Mouse (Mus musculus) 416B (cell line): ENCODE measurements around the gene Adcy5.

Experiments used
- DNase-seq: peaks from one replicate; pipeline ENCODE4 v3.0.0; 2011; ENCODE audit warnings: low read depth

Gene Adcy5

GRCm38 (mm10) chr16:35154641-35155390 is at the start of gene Adcy5:
Gene Adcy5, plus strand, starts transcription at chr16:35154877.
- no peak for DNase-seq

- DNase-seq = no peak
Measured at GRCm38 (mm10) chr16:35107985-35108384, 46.7 kb upstream of the Adcy5 start.

- no peak for DNase-seq
Measured at GRCm38 (mm10) chr16:35109156-35109555, 45.5 kb upstream of the Adcy5 start.

DNA sequence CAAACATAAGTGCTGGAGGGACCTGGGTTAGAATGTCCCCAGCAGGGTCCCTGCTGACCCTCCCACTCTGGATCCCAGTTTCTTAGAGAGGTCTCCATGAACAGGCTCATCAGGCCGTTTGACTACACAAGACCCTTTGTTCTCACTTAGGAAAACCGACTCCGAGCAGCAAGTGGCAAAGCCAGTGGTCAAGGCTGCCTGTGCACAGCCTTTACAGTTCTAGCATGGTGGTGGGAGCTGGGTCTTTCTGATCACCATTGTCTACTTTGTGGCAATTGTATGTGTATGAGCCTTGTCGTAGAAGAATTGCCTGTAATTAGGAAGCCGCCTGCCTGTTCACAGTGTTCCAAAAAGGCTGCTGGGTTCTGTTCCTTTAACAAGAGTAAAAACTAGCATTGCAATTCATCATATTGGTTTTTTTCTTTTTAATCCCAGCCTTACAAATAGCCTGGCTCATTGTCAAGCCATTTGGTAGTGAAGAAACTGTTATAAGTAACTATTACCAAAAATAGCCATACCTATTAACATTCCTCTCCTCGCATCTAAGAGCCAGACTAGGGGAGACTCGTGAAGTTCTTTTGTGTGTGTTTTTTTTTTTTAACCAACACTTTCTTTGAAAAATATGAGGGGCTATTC is 44.9 kb upstream of the Adcy5 start:
- DNase-seq = no peak

DNA sequence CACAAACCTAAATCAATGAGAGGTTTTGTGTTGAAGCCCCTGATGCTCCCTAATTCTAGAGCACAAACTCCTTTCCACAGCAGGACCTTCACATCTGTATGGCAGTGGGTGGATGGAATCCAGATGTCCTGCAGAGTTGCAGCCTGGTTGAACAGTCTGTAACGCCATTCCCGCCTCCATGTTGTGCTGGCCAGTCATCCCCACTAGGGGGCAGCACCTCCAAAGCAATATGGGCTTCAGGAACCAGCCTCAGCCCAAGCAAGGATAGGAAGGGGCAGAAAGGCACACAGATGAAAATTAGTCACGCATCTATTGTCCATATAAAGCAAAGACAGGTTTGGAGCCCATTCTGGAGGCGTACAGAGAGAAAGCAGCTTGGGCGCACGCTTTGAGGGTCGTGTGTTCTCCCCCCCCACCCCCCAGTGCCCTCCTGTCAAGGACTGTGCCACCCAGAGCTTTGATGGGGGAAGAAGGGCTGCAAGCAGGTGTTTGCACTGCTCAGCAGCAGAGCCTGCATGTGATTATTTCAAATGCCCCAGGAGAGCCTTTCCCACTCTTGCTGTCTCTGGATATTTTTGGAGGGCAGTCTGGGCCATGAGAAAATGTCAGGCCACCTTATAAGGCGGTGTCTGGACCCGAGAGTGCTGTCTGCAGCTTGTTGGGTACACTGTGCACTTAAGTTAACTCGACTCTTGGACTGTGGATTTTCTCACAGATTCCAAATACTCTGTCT is 44.1 kb upstream of the Adcy5 start:
- peak; percentile 69 for DNase-seq

DNA sequence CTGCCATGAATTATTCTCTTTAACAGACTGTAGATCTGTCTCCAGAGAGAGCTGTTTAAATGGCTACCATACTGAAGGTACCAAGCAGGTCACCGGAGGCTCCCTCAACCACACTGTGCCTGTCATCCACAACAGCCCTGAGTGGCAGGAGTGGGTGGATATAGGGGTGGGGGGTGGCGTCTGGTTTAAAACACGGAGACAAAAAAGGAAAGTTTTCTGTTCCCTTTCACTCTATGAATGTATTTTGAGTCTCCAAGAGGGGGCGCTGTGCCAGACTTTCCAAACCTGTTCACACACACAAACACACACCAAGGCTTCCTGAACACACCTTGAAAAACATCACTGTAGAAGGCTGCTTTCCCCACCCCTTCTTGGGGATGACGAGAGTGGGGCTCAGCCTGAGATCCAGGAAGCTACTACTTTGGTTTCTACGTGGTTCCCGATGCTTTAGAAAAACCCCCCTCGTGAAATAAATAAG is 43.5 kb upstream of the Adcy5 start:
- DNase-seq = no peak

- DNase-seq = no peak
Measured at GRCm38 (mm10) chr16:35113496-35113895, 41.2 kb upstream of the Adcy5 start.

DNA sequence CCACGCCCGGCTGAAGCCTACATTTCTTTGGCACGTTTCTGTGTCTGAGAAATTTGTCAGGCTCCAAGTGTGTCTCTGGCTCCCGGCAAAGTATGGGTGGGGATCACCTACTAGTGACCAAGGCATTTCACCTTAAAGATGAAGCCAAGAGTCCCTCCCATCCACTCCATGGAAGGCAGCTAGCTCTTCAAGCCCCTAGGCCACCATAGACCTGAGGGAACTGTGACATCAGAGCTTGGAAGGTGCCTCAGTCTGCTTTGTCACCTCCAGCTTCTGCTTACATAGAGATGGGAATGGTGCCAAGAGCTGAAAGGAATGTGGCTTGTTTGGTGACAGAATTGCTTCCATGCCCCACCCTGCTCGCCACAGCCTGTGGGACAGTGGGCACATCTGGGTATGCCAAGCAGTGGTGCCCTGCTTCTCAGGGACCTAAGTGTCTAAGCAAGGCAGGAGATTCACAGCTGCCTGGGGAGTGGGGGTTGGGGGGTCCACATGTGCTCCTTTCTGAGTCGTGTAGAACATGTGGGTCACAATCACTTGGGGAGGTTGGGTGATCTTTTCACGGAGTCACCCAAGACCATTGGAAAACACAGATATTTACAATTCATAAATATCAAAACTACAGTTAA is 38.2 kb upstream of the Adcy5 start:
- DNase-seq = peak; percentile 26

DNA sequence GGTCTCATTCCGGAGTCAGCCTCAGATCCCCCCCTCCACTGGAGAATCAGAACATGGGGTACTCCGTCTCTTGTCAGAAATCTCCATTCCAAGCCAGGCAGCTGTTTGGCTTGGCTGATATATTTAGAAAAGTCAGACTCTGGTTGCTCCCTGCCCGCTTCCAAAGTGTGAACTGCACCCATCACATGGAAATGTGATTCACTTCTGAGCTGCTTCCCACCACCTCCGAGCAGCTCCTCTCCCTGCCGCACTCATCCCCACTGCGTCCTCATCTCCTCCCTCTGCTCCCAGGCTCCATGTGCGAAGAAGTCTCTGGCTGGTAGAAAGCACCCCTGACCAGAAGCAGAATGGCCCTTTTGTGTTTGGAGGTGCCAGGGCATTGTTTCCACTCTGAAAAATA is 37.2 kb upstream of the Adcy5 start:
- DNase-seq = no peak

DNA sequence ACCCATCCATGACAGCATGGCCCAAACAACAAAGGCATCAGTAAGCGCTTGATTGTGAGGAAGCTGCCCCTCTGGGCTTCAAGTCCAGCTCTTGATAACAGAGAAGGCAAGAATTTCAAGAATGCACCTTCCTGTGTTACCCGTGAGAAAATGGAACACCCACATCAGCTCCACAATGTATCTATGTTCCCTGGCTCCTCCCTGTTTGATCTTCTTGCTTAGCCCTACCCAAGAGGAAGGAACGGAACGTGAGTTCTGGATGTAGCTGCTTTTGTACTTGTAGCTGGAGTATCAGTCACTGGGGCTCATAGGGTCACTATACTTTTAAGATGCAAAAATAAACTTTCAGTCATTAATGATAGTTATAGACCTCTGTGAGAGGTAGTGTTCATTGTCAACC is 34.1 kb upstream of the Adcy5 start:
- no peak for DNase-seq

DNA sequence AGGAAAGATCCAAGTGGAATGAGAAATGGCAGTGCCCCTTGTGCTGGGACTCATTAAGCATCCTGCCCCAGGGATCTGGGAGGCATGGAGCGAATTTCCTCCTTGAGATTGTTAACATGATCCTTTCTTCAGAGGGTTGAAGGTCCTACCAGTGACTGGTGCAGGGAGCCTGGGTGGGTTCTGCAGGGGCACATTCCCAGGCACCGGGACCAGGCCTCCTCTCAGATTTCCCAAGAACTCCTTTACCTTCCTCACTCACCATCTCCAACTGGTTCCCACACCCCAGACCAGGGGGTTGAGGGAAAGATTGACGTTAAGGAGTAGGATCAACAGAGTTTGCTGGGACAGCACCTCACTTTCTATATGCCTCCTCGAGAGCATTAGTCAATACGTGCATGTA is 27.4 kb upstream of the Adcy5 start:
- no peak for DNase-seq

DNA sequence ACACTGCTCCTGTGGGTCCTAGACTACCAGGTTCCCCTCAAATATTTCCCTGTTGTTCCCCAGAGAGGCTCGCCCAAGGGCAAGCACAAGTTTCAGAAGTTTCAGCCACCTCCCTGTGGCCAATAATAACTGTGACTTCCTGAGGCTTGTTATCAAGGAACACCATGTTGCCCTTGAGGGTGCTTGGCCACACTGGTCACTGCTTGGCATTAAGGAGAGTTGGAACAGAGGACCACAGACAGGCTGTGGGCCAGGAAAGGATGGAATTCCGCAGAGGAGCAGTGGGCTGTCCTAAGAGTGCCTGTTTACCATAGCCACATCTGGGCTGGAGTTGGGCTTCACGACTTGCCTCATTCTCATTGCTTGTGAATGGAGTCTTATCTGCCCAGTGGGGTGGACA is 24.5 kb upstream of the Adcy5 start:
- DNase-seq = peak; percentile 10

GRCm38 (mm10) chr16:35139416-35139815 is 15.3 kb upstream of the Adcy5 start:
- DNase-seq = no peak

- no peak for DNase-seq
Measured at GRCm38 (mm10) chr16:35139873-35140619, 14.6 kb upstream of the Adcy5 start.

DNA sequence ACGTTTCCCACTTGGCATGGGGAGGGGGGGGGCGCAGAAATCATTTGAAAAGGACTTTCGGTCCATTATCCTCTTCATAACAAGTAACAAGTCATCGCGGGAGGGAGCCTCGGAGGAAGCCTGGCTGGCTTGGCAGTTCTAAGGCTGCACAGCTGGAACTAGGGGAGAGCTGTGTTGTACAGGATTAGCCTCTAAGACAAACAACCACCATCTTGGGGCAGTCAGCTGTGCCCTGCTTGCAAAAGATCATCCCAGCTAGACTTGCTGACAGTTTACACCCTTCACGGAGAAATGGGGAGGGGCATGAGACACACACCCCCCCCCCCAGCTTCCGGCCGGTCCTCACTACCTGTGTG is 14.1 kb upstream of the Adcy5 start:
- no peak for DNase-seq

- no peak for DNase-seq
Measured at GRCm38 (mm10) chr16:35141839-35142238, 12.8 kb upstream of the Adcy5 start.

GRCm38 (mm10) chr16:35146153-35146552 is 8.5 kb upstream of the Adcy5 start:
- DNase-seq = no peak

- DNase-seq = no peak
Measured at GRCm38 (mm10) chr16:35153146-35153755, 1.4 kb upstream of the Adcy5 start.

GRCm38 (mm10) chr16:35154245-35154640 is 434 bp upstream of the Adcy5 start:
- no peak for DNase-seq

- DNase-seq = no peak
Measured at GRCm38 (mm10) chr16:35155391-35156305, 971 bp downstream of the Adcy5 start.
